Mouse (Mus musculus) olfactory bulb, adult 2 months (tissue): ENCODE measurements around the gene Dctn2.

Experiments
- CTCF ChIP-seq: fragments of 200-500 bp; IDR thresholded peaks from 2 replicates; pipeline ENCODE4 v1.5.1; 2012; ENCODE audit warnings: low read depth, mild to moderate bottlenecking, low read length, moderate library complexity; ENCODE audit not compliant: insufficient read depth
- POLR2A ChIP-seq: fragments of 200-500 bp; IDR thresholded peaks from 2 replicates; pipeline ENCODE4 v1.6.1; 2012; ENCODE audit warnings: mild to moderate bottlenecking, low read depth, low read length, moderate library complexity; ENCODE audit not compliant: insufficient read depth

GRCm38 (mm10) chr10:127319969-127320368 is 53.8 kb downstream of the Dctn2 start:
- no peak for TF ChIP-seq CTCF
- TF ChIP-seq POLR2A: no peak
